Mouse (Mus musculus) forebrain, postnatal 0 days (tissue): Measurements from ENCODE around the gene Txndc2. TPM values are rescaled to one million over a fixed set of nuclear protein-coding genes. Genes with fewer than 3 reads are reported as not detected.

Experiments
- ATAC-seq: fragments of 200-750 bp; cut with Nextera tagmentation; 2 replicates; pipeline ENCODE4 v1.8.0; 2017; ENCODE audit warnings: mild to moderate bottlenecking, moderate library complexity
- DNase-seq: peaks from one replicate; pipeline ENCODE4 v3.0.0-alpha.2; 2015
- H3K27ac ChIP-seq: fragments of 300-500 bp; sonication (generic); 2 replicates; pipeline ENCODE4 v1.5.1; 2014; ENCODE audit warnings: low read depth, mild to moderate bottlenecking, antibody characterized with exemption, low read length, moderate library complexity, mixed read lengths
- H3K27me3 ChIP-seq: fragments of 300-500 bp; sonication (generic); 2 replicates; pipeline ENCODE4 v1.6.1; 2014; ENCODE audit warnings: mild to moderate bottlenecking, low read length, mixed read lengths; ENCODE audit not compliant: insufficient read depth
- H3K36me3 ChIP-seq: fragments of 300-500 bp; sonication (generic); 2 replicates; pipeline ENCODE4 v1.6.1; 2014; ENCODE audit warnings: mild to moderate bottlenecking, moderate library complexity; ENCODE audit not compliant: insufficient read depth
- H3K4me1 ChIP-seq: fragments of 300-500 bp; sonication (generic); 2 replicates; pipeline ENCODE4 v1.6.1; 2014; ENCODE audit warnings: antibody characterized with exemption; ENCODE audit not compliant: insufficient read depth
- H3K4me2 ChIP-seq: fragments of 300-500 bp; sonication (generic); 2 replicates; pipeline ENCODE4 v1.6.1; 2014; ENCODE audit warnings: low read depth, mild to moderate bottlenecking, moderate library complexity
- H3K4me3 ChIP-seq: fragments of 300-500 bp; sonication (generic); 2 replicates; pipeline ENCODE4 v1.5.1; 2014; ENCODE audit warnings: low read depth, low read length, mixed read lengths
- H3K9ac ChIP-seq: fragments of 300-500 bp; sonication (generic); 2 replicates; pipeline ENCODE4 v1.6.1; 2014; ENCODE audit warnings: mild to moderate bottlenecking
- H3K9me3 ChIP-seq: fragments of 300-500 bp; sonication (generic); 2 replicates; pipeline ENCODE4 v1.6.1; 2016; ENCODE audit warnings: low read length
- CTCF ChIP-seq: sonication (generic); IDR thresholded peaks from 2 replicates; pipeline ENCODE4 v1.5.1; 2016; ENCODE audit warnings: antibody characterized with exemption, control low read depth, low read depth
- WGBS: fragments of 180-500 bp; shearing (Covaris S2); extraction: QIAGEN DNeasy Blood & Tissue Kit; methylation state at CpG from one replicate; pipeline ENCODE4 v1.1.7; 2014; 5-methylcytosine and 5-hydroxymethylcytosine counted together
- polyA plus RNA-seq: library from polyadenylated mRNA; unstranded; fragments of >200 nt; fragmentation: Nextera tagmentation; extraction: Ambion mirVana; gene quantifications from 2 replicates; pipeline ENCODE4 v1.2.1, GENCODE M21; 2015
- total RNA-seq: library from RNA; depleted of rRNA; stranded (reverse); fragments of >200 nt; gene quantifications from 2 replicates; pipeline ENCODE4 v1.2.3, GENCODE M21; 2014

The Txndc2 gene
- total and polyA plus RNA-seq, 2 experiments from 2014 or later: 0.19 TPM; not detected in 1

- Histone ChIP-seq H3K4me3 (no peak overlapping the region), H3K27ac (no peak overlapping the region), H3K9ac (no peak overlapping the region), H3K4me2 (no peak overlapping the region), H3K4me1 (no peaks in the 10 kb centered on the region), H3K9me3 (no peaks in the 10 kb centered on the region), H3K36me3 (no peaks in the 10 kb centered on the region), H3K27me3 (no peaks in the 10 kb centered on the region)
- no peak for TF ChIP-seq CTCF
- ATAC-seq (no peak), DNase-seq (no peak)
- 91% methylated on average over 6 of the region's 6 CpGs for WGBS
Observed at GRCm38 (mm10) chr17:65626301-65626700, 15.7 kb downstream of the Txndc2 start.

DNA sequence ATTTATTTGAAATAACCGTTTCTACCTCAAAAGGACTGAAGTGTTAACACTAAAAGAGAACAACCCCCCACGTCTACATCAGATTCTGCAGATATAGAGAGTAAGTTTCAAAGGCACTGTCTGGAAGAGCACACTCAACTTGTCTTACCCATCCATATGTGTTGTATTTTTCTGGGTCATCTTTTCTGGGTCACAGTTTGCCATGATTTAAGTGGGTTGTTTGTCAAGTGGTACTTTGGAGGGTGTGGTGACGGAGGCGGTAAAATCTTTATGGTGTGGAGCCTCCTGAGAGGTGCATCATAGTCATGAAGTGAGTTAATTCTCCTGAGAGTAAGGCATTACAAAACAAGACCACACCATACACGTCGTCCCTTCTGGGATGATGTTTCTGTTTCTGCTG lies 16.4 kb downstream of the Txndc2 start:
- H3K4me1 ChIP-seq: no peaks in the 10 kb centered on the region
- no peaks in the 10 kb centered on the region for H3K27me3 ChIP-seq
- 89% methylated on average over 6 of the region's 6 CpGs for WGBS
- no peak for TF ChIP-seq CTCF
- no peak overlapping the region for H3K4me2 ChIP-seq
- no peak overlapping the region for H3K27ac ChIP-seq
- H3K4me3 ChIP-seq: no peak overlapping the region
- H3K36me3 ChIP-seq: no peaks in the 10 kb centered on the region
- H3K9ac ChIP-seq: no peak overlapping the region
- DNase-seq: no peak
- ATAC-seq: no peak
- H3K9me3 ChIP-seq: no peaks in the 10 kb centered on the region

DNA sequence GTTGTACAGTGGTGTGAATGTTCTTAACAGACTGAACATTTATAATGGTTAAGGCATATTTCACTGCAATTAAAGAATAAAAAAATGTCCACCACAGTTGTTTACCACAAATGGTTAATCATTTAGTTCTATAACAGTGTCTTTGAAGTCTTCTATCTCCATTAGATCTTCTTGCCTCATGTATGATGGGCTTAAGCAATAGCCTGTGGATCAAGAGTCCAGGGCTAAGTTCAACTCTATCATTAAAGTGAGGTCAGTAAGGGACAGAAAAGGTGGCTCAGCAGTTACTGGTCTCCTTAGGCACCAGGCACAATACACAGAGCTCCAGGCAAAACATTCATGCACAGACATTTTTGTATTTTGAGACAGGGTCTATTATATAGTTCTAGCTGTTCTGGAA lies 18.8 kb downstream of the Txndc2 start:
- H3K9me3 ChIP-seq: no peaks in the 10 kb centered on the region
- H3K36me3 ChIP-seq: no peaks in the 10 kb centered on the region
- ATAC-seq (no peak), DNase-seq (no peak)
- no peaks in the 10 kb centered on the region for H3K27me3 ChIP-seq
- TF ChIP-seq CTCF: no peak
- no peak overlapping the region for H3K4me3 ChIP-seq
- H3K4me2 ChIP-seq: no peak overlapping the region
- H3K9ac ChIP-seq: no peak overlapping the region
- no peaks in the 10 kb centered on the region for H3K4me1 ChIP-seq
- H3K27ac ChIP-seq: no peak overlapping the region

DNA sequence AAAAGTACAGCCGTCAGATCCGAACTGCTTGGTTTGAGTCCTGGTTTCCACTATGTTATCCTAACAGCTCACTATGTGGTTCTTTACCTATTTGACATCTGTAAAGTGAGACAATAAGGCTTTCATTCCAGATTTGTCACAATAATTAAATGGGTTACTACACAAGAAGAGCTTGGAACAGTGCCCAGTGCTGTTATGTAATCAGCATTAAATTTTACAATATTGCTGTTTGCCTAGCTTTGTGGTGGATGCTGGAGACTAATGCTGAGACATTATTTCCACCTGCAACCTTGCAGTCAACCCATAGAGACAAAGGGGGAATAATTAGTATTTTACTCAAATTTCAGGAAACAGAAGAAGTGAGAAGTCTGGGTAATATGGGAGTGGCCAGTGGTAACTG lies 23.5 kb downstream of the Txndc2 start:
- H3K4me2 ChIP-seq: no peak overlapping the region
- ATAC-seq (no peak), DNase-seq (no peak)
- no peaks in the 10 kb centered on the region for H3K36me3 ChIP-seq
- no peaks in the 10 kb centered on the region for H3K27me3 ChIP-seq
- H3K27ac ChIP-seq: no peak overlapping the region
- no peak overlapping the region for H3K4me3 ChIP-seq
- no peak for TF ChIP-seq CTCF
- no peaks in the 10 kb centered on the region for H3K9me3 ChIP-seq
- no peaks in the 10 kb centered on the region for H3K4me1 ChIP-seq
- 61% methylated on average over 2 of the region's 2 CpGs for WGBS
- no peak overlapping the region for H3K9ac ChIP-seq

DNA sequence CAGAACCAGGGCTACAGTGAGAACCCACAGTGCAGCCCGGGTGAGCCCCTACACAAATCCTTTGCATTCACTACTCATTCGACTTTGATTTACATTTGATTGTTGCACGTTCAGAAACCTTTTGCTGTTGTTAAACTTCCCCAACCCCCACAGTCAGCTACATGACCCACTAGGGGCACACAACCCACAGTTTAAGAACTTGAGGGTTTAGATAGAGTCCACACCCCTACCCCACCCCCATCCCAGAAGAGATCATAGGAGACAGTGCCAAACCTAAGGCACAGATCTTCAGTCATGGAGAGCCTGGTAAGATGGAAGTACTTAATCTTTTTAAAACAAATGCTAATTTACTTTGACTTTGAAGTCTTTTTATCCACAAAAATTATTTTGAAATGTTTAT lies 26.3 kb downstream of the Txndc2 start:
- H3K27ac ChIP-seq: no peak overlapping the region
- ATAC-seq (no peak), DNase-seq (no peak)
- no peaks in the 10 kb centered on the region for H3K9me3 ChIP-seq
- no peak overlapping the region for H3K9ac ChIP-seq
- H3K4me1 ChIP-seq: no peaks in the 10 kb centered on the region
- no peaks in the 10 kb centered on the region for H3K27me3 ChIP-seq
- WGBS: 30% methylated on average over 3 of the region's 3 CpGs
- no peak for TF ChIP-seq CTCF
- H3K36me3 ChIP-seq: no peaks in the 10 kb centered on the region
- H3K4me3 ChIP-seq: no peak overlapping the region
- H3K4me2 ChIP-seq: no peak overlapping the region

DNA sequence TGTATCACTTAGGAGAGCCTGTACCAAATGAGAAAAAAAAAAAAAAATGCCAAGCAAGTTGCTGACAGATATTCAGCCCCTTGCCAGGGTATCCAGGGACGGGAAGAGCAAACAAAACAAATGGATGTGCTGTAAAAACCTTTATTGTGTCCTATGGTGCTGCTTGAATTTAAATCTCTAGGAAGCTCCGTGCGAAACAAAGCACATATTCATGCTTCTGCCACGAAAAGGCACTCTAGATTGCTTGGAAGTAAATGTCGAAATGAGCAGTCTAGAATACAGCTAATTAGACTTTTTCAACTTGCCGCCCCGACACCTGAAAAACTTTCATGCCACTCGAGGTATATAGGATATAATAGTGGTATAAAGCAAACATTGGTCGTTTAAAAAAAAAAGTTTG lies 27.5 kb downstream of the Txndc2 start:
- DNase-seq (no peak), ATAC-seq (no peak)
- Histone ChIP-seq H3K27ac (peak overlapping the region; percentile 100), H3K4me1 (no peaks in the 10 kb centered on the region), H3K36me3 (no peaks in the 10 kb centered on the region), H3K27me3 (no peaks in the 10 kb centered on the region), H3K4me2 (peak overlapping the region; percentile 63), H3K9me3 (no peaks in the 10 kb centered on the region), H3K9ac (peak overlapping the region; percentile 99), H3K4me3 (peak overlapping the region; percentile 96)
- no peak for TF ChIP-seq CTCF
- WGBS: under 1% methylated on average over 9 of the region's 9 CpGs

DNA sequence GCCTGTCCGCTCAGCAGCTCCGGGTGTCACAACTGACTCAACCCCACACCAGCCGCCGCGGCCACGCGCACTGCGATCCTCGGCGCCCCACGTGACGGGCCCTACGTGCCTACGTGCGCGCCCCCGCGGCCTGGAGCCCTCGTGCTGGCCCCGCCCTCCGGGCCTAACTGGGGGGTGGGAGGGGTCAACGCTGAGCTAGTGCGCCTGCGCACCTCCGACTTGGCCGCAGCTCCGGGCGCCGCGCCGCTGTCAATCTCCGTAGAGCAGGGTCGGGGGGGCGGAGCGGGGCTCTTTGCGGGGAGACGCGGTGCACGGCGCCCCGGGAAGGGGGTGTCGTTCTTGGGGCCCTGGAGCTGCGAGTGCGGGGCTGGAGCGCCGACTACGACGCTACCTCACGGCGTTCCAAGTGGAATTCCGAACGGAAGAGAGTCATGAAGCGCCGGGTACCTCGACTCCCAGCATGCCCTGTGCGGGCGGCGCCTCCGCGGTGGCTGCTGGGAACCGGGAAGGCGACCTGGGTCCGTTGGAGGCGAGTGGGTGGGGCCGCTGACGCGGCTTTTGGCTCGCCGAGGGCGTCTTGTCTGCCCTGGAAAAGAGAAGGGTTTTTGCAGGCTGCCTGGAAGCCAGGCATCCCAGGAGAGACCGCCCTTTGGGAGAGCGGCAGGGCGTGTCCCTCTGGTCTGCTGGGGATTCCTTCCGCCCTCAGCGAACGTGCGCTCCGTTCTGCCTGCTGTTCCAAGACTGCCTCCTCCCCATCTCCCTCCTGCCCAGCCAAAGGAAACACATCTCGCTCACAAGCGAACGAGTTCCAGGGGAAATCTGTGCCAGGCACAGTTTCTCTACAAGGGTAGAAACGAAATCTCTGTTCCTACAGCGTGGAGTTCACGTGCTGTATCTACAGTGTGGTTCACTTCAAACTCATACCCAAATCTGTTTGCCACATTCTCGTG lies 28.2 kb downstream of the Txndc2 start, which contains the start of gene Vapa:
Gene Vapa (minus strand): TSS at position 93 of the 950 bp plus-strand sequence.
- peak; percentile 93 for ATAC-seq
- no peaks in the 10 kb centered on the region for H3K36me3 ChIP-seq
- DNase-seq: peak; percentile 99
- under 1% methylated on average over 80 of the region's 85 CpGs for WGBS
- peak within 1 kb of the TSS; percentile 96 for H3K4me3 ChIP-seq
- no peaks in the 10 kb centered on the region for H3K4me1 ChIP-seq
- H3K27ac ChIP-seq: peak within 1 kb of the TSS; percentile 100
- H3K4me2 ChIP-seq: peak within 1 kb of the TSS; percentile 63
- H3K9ac ChIP-seq: peak within 1 kb of the TSS; percentile 99
- H3K9me3 ChIP-seq: no peaks in the 10 kb centered on the region
- H3K27me3 ChIP-seq: no peaks in the 10 kb centered on the region
- no peak for TF ChIP-seq CTCF
